Mouse (Mus musculus): ENCODE data around the gene Ston1. TPM values are rescaled to one million over a fixed set of nuclear protein-coding genes. Genes with fewer than 3 reads are reported as not detected.

The Ston1 gene
- 10 to 100 TPM; 17.4 to 20.3 TPM for total RNA-seq (2021)

- peak; percentile 78 to 81 for DNase-seq
- intact Hi-C loops (cut with DNase I): loop anchor here (2.0 kb wide), 3 partner anchors 29 to 67 kb away; partner anchors contain the start of gene Ppp1r21
Measured at GRCm38 (mm10) chr17:88597222-88598055, at the start of gene Ston1. Gene Ston1, plus strand, starts transcription at chr17:88597684.

- no peak for DNase-seq
- intact Hi-C loops (cut with DNase I): no loop called here
Measured at GRCm38 (mm10) chr17:88549411-88550191, 47.9 kb upstream of the Ston1 start.

- intact Hi-C loops (cut with DNase I): no loop called here
- DNase-seq: no peak
Measured at GRCm38 (mm10) chr17:88550351-88550750, 47.1 kb upstream of the Ston1 start.

GRCm38 (mm10) chr17:88550981-88551940, 46.2 kb upstream of the Ston1 start:
- DNase-seq: no peak
- intact Hi-C loops (cut with DNase I): no loop called here

GRCm38 (mm10) chr17:88552556-88552955, 44.9 kb upstream of the Ston1 start:
- no peak for DNase-seq
- intact Hi-C loops (cut with DNase I): no loop called here

- intact Hi-C loops (cut with DNase I): no loop called here
- no peak for DNase-seq
Measured at GRCm38 (mm10) chr17:88553001-88553449, 44.5 kb upstream of the Ston1 start.

GRCm38 (mm10) chr17:88553473-88554087, 43.9 kb upstream of the Ston1 start:
- DNase-seq: no peak
- intact Hi-C loops (cut with DNase I): no loop called here

GRCm38 (mm10) chr17:88556176-88556575, 41.3 kb upstream of the Ston1 start:
- no peak for DNase-seq
- intact Hi-C loops (cut with DNase I): no loop called here

GRCm38 (mm10) chr17:88556688-88557087, 40.8 kb upstream of the Ston1 start:
- intact Hi-C loops (cut with DNase I): no loop called here
- no peak for DNase-seq

- intact Hi-C loops (cut with DNase I): loop anchor here (2.0 kb wide), 1 partner anchor 82 kb away; no protein-coding TSS in a partner anchor
- DNase-seq: peak; percentile 66 to 76
Measured at GRCm38 (mm10) chr17:88558168-88558842, 39.2 kb upstream of the Ston1 start.

GRCm38 (mm10) chr17:88563611-88564010, 33.9 kb upstream of the Ston1 start:
- intact Hi-C loops (cut with DNase I): loop anchor here (2.0 kb wide), 1 partner anchor 69 kb away; no protein-coding TSS in a partner anchor
- DNase-seq: no peak

GRCm38 (mm10) chr17:88569807-88570540, 27.5 kb upstream of the Ston1 start:
- intact Hi-C loops (cut with DNase I): no loop called here
- no peak for DNase-seq

GRCm38 (mm10) chr17:88570784-88571183, 26.7 kb upstream of the Ston1 start:
- DNase-seq: no peak
- intact Hi-C loops (cut with DNase I): no loop called here

- intact Hi-C loops (cut with DNase I): no loop called here
- DNase-seq: no peak
Measured at GRCm38 (mm10) chr17:88574811-88575210, 22.7 kb upstream of the Ston1 start.

- intact Hi-C loops (cut with DNase I): no loop called here
- DNase-seq: no peak
Measured at GRCm38 (mm10) chr17:88578522-88579242, 18.8 kb upstream of the Ston1 start.

GRCm38 (mm10) chr17:88580556-88580955, 16.9 kb upstream of the Ston1 start:
- intact Hi-C loops (cut with DNase I): no loop called here
- no peak for DNase-seq

- intact Hi-C loops (cut with DNase I): no loop called here
Measured at GRCm38 (mm10) chr17:88581511-88582021, 15.9 kb upstream of the Ston1 start.

GRCm38 (mm10) chr17:88582999-88583398, 14.5 kb upstream of the Ston1 start:
- no peak for DNase-seq
- intact Hi-C loops (cut with DNase I): no loop called here

More at GRCm38 (mm10) chr17:88581511-88582021, 15.9 kb upstream of the Ston1 start:
- peak in 1 of 2 experiments; percentile 50 for DNase-seq
